Mouse (Mus musculus) myocyte (in vitro differentiated cells): Measurements from ENCODE around the gene P2rx1. TPM values are rescaled to one million over a fixed set of nuclear protein-coding genes. Genes with fewer than 3 reads are reported as not detected.

Experiments
- H3K27me3 ChIP-seq: one replicate; pipeline ENCODE4 v1.6.1; 2011; ENCODE audit not compliant: control insufficient read depth, insufficient read depth, insufficient read length
- H3K36me3 ChIP-seq: one replicate; pipeline ENCODE4 v1.6.1; 2011; ENCODE audit not compliant: control insufficient read depth, insufficient read depth
- H3K4me2 ChIP-seq: one replicate; pipeline ENCODE4 v1.6.1; 2011; ENCODE audit warnings: low read depth, control low read depth
- H3K4me3 ChIP-seq: one replicate; pipeline ENCODE4 v1.5.1; 2011; ENCODE audit warnings: mild to moderate bottlenecking, control low read depth, moderate library complexity
- H3K79me2 ChIP-seq: one replicate; pipeline ENCODE4 v1.6.1; 2011; ENCODE audit not compliant: control insufficient read depth, insufficient read depth
- H3ac ChIP-seq: one replicate; pipeline ENCODE4 v1.6.1; 2011; ENCODE audit not compliant: control insufficient read depth, insufficient read length
- CEBPB ChIP-seq: IDR thresholded peaks from 2 replicates; pipeline ENCODE4 v1.6.1; 2011; ENCODE audit warnings: mild to moderate bottlenecking, moderate library complexity; ENCODE audit not compliant: poor library complexity, insufficient read depth, severe bottlenecking
- E2F4 ChIP-seq: IDR thresholded peaks from one replicate; pipeline ENCODE4 v1.6.1; 2011; ENCODE audit warnings: mild to moderate bottlenecking, control low read depth, moderate library complexity; ENCODE audit not compliant: insufficient read depth
- MAX ChIP-seq: IDR thresholded peaks from one replicate; pipeline ENCODE4 v1.6.1; 2011; ENCODE audit warnings: low read depth, mild to moderate bottlenecking, control low read depth
- MYOD1 ChIP-seq, 3 experiments: IDR thresholded peaks; one replicate each; pipeline ENCODE4 v1.6.1; 2011; ENCODE audit warnings: control low read depth in 2 of 3, low read depth in 2 of 3, mild to moderate bottlenecking in 2 of 3, moderate library complexity in 1 of 3; ENCODE audit not compliant: insufficient read length in 2 of 3, control insufficient read depth in 1 of 3
- MYOG ChIP-seq, 3 experiments: IDR thresholded peaks; one replicate each; pipeline ENCODE4 v1.6.1; 2011; ENCODE audit warnings: control low read depth in 2 of 3, low read depth in 2 of 3, mild to moderate bottlenecking in 2 of 3; ENCODE audit not compliant: insufficient read length in 2 of 3, control insufficient read depth in 1 of 3, insufficient read depth in 1 of 3
- POLR2A ChIP-seq: IDR thresholded peaks from one replicate; pipeline ENCODE4 v1.6.1; 2011; ENCODE audit warnings: low read depth, mild to moderate bottlenecking, control low read depth, moderate library complexity; ENCODE audit not compliant: insufficient read length
- POLR2AphosphoS2 ChIP-seq: IDR thresholded peaks from one replicate; pipeline ENCODE4 v1.6.1; 2011; ENCODE audit warnings: low read depth, control low read depth; ENCODE audit not compliant: insufficient read length
- REST ChIP-seq: IDR thresholded peaks from one replicate; pipeline ENCODE4 v1.6.1; 2011; ENCODE audit warnings: mild to moderate bottlenecking, control low read depth, moderate library complexity; ENCODE audit not compliant: insufficient read depth, insufficient read length
- SRF ChIP-seq: IDR thresholded peaks from one replicate; pipeline ENCODE4 v1.6.1; 2011; ENCODE audit warnings: low read depth; ENCODE audit not compliant: control insufficient read depth, insufficient read length
- TCF12 ChIP-seq: IDR thresholded peaks from one replicate; pipeline ENCODE4 v1.6.1; 2011; ENCODE audit warnings: mild to moderate bottlenecking, control low read depth; ENCODE audit not compliant: poor library complexity, insufficient read depth, severe bottlenecking
- TCF3 ChIP-seq: IDR thresholded peaks from one replicate; pipeline ENCODE4 v1.6.1; 2011; ENCODE audit warnings: low read depth, control low read depth; ENCODE audit not compliant: insufficient read length
- USF1 ChIP-seq: IDR thresholded peaks from one replicate; pipeline ENCODE4 v1.6.1; 2011; ENCODE audit warnings: low read depth, mild to moderate bottlenecking, control low read depth, moderate library complexity
- polyA plus RNA-seq: library from polyadenylated mRNA; unstranded; fragments of >200 nt; fragmentation: generic; extraction: Trizol; gene quantifications from one replicate; pipeline ENCODE4 v1.2.1, GENCODE M21; 2012; ENCODE audit warnings: missing spikeins

P2rx1 gene
- polyA plus RNA-seq, 1 experiment = 0.24 TPM

- TF ChIP-seq SRF (no peak), USF1 (no peak), POLR2A (no peak), CEBPB (no peak), REST (no peak), E2F4 (no peak), MAX (no peak), POLR2AphosphoS2 (no peak), MYOD1 (IDR thresholded peaks at IDR 0.05; ENCODE audit: control insufficient read depth in 1 of 3, insufficient read length in 2 of 3, low read depth in 2 of 3) (peak in 1 of 3 experiments; percentile 58), TCF12 (peak; percentile 27), MYOG (IDR thresholded peaks at IDR 0.05; ENCODE audit: control insufficient read depth in 1 of 3, insufficient read depth in 1 of 3, insufficient read length in 2 of 3, low read depth in 2 of 3) (peak in 2 of 3 experiments; percentile 59 to 66), TCF3 (no peak)
- Histone ChIP-seq H3K27me3 (no peaks in the 10 kb centered on the region), H3K4me3 (no peak overlapping the region), H3K79me2 (no peaks in the 10 kb centered on the region), H3ac (no peak overlapping the region), H3K36me3 (no peaks in the 10 kb centered on the region), H3K4me2 (no peak overlapping the region)
These were observed 37.2 kb downstream of the P2rx1 start for GRCm38 (mm10) chr11:73036077-73036476.

DNA sequence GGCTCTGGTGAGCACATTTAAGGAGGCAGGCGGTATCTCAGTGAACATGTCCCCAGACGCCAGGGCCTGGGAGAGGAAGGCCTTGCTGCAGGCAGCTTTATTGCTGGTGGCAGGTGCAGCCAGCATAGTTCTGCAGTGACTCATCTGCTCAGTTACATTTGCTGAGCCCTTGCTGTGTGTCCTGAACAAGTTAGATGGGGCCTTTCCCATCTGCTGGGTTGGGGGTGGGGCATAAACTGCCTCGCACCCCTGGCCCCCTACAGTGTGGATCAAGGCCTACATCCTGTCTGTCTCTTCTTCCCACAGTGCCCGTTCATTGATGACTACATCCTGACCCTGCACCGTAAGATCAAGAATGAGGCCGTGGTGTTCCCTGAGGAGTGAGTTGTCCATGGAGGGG lies 38.0 kb downstream of the P2rx1 start:
- TF ChIP-seq POLR2A = no peak
- no peak for TF ChIP-seq CEBPB
- TF ChIP-seq USF1 = no peak
- peak; percentile 91 to 100 (median 100) for TF ChIP-seq MYOD1 (IDR thresholded peaks at IDR 0.05; ENCODE audit: control insufficient read depth in 1 of 3, insufficient read length in 2 of 3, low read depth in 2 of 3)
- peak; percentile 63 to 98 (median 86) for TF ChIP-seq MYOG (IDR thresholded peaks at IDR 0.05; ENCODE audit: control insufficient read depth in 1 of 3, insufficient read depth in 1 of 3, insufficient read length in 2 of 3, low read depth in 2 of 3)
- TF ChIP-seq SRF = no peak
- TF ChIP-seq E2F4 = no peak
- no peak for TF ChIP-seq REST
- peak; percentile 55 for TF ChIP-seq TCF12
- no peak for TF ChIP-seq POLR2AphosphoS2
- no peak for TF ChIP-seq MAX
- peak; percentile 82 for TF ChIP-seq TCF3
- peak overlapping the region; percentile 35 for H3K4me2 ChIP-seq
- no peaks in the 10 kb centered on the region for H3K36me3 ChIP-seq
- no peak overlapping the region for H3ac ChIP-seq
- no peaks in the 10 kb centered on the region for H3K79me2 ChIP-seq
- H3K4me3 ChIP-seq = no peak overlapping the region
- H3K27me3 ChIP-seq = no peaks in the 10 kb centered on the region

DNA sequence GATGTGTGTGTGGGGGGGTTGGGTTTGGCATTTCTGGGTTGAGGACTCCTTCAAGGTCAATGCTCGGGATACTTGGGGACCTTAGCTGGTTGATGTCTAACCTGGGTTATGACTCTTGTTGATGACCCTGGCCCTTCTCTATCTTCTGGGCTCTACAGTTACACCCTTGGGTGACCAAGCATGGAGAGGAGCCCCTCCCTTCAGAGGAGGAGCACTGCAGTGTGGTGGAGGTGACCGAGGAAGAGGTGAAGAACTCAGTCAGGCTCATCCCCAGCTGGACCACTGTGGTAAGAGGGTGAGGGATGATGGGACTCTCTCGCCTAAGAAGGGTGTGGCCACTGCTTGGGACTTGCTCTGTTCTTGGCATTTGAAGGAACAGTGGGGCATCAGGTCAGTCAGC lies 38.8 kb downstream of the P2rx1 start:
- H3K79me2 ChIP-seq = no peaks in the 10 kb centered on the region
- no peak for TF ChIP-seq POLR2AphosphoS2
- TF ChIP-seq MYOD1 (IDR thresholded peaks at IDR 0.05; ENCODE audit: control insufficient read depth in 1 of 3, insufficient read length in 2 of 3, low read depth in 2 of 3) = no peak
- no peak for TF ChIP-seq REST
- no peak for TF ChIP-seq E2F4
- TF ChIP-seq CEBPB = no peak
- no peak for TF ChIP-seq USF1
- no peak for TF ChIP-seq TCF12
- no peak for TF ChIP-seq MYOG (IDR thresholded peaks at IDR 0.05; ENCODE audit: control insufficient read depth in 1 of 3, insufficient read depth in 1 of 3, insufficient read length in 2 of 3, low read depth in 2 of 3)
- TF ChIP-seq TCF3 = no peak
- no peak for TF ChIP-seq MAX
- TF ChIP-seq POLR2A = no peak
- TF ChIP-seq SRF = no peak
- no peaks in the 10 kb centered on the region for H3K36me3 ChIP-seq
- H3K4me2 ChIP-seq = peak overlapping the region; percentile 35
- no peak overlapping the region for H3K4me3 ChIP-seq
- no peak overlapping the region for H3ac ChIP-seq
- no peaks in the 10 kb centered on the region for H3K27me3 ChIP-seq

- TF ChIP-seq CEBPB = no peak
- no peak for TF ChIP-seq SRF
- no peak for TF ChIP-seq MYOG (IDR thresholded peaks at IDR 0.05; ENCODE audit: control insufficient read depth in 1 of 3, insufficient read depth in 1 of 3, insufficient read length in 2 of 3, low read depth in 2 of 3)
- no peak for TF ChIP-seq MAX
- no peak for TF ChIP-seq TCF3
- TF ChIP-seq POLR2AphosphoS2 = no peak
- TF ChIP-seq TCF12 = no peak
- no peak for TF ChIP-seq MYOD1 (IDR thresholded peaks at IDR 0.05; ENCODE audit: control insufficient read depth in 1 of 3, insufficient read length in 2 of 3, low read depth in 2 of 3)
- TF ChIP-seq USF1 = no peak
- TF ChIP-seq POLR2A = no peak
- no peak for TF ChIP-seq E2F4
- no peak for TF ChIP-seq REST
These were observed 40.3 kb downstream of the P2rx1 start for GRCm38 (mm10) chr11:73039102-73039799.

More at GRCm38 (mm10) chr11:73039102-73039799, 40.3 kb downstream of the P2rx1 start:
- Histone ChIP-seq H3ac (no peak overlapping the region), H3K27me3 (no peaks in the 10 kb centered on the region), H3K79me2 (no peaks in the 10 kb centered on the region), H3K4me2 (no peak overlapping the region), H3K36me3 (no peaks in the 10 kb centered on the region), H3K4me3 (no peak overlapping the region)
